Mouse (Mus musculus) heart, embryonic 10.5 days (tissue): ENCODE results near the gene Slc22a13. TPM values are rescaled to one million over a fixed set of nuclear protein-coding genes. Genes with fewer than 3 reads are reported as not detected.

ENCODE experiments used
- DNase-seq: peaks from one replicate; pipeline ENCODE4 v3.0.0-alpha.2; 2017; ENCODE audit warnings: low spot score
- H3K27ac ChIP-seq: fragments of 300-500 bp; sonication (generic); 2 replicates; pipeline ENCODE4 v1.5.1; 2016; ENCODE audit warnings: mild to moderate bottlenecking
- H3K27me3 ChIP-seq: fragments of 300-500 bp; sonication (generic); 2 replicates; pipeline ENCODE4 v1.6.1; 2016; ENCODE audit warnings: mild to moderate bottlenecking; ENCODE audit not compliant: poor library complexity, insufficient read depth, severe bottlenecking
- H3K36me3 ChIP-seq: fragments of 300-500 bp; sonication (generic); 2 replicates; pipeline ENCODE4 v1.6.1; 2016; ENCODE audit warnings: mild to moderate bottlenecking, moderate library complexity
- H3K4me1 ChIP-seq: fragments of 300-500 bp; sonication (generic); 2 replicates; pipeline ENCODE4 v1.6.1; 2016; ENCODE audit warnings: mild to moderate bottlenecking
- H3K4me3 ChIP-seq: fragments of 300-500 bp; sonication (generic); 2 replicates; pipeline ENCODE4 v1.5.1; 2016; ENCODE audit warnings: mild to moderate bottlenecking, moderate library complexity
- H3K9me3 ChIP-seq: fragments of 300-500 bp; sonication (generic); 2 replicates; pipeline ENCODE4 v1.6.1; 2016; ENCODE audit warnings: mild to moderate bottlenecking, moderate library complexity
- WGBS: fragments of 180-500 bp; shearing (Covaris S2); methylation state at CpG from one replicate; pipeline ENCODE4 v1.1.7; 2016; 5-methylcytosine and 5-hydroxymethylcytosine counted together
- polyA plus RNA-seq: library from polyadenylated mRNA; unstranded; fragments of >200 nt; fragmentation: Nextera tagmentation; extraction: Ambion mirVana; gene quantifications from 2 replicates; pipeline ENCODE4 v1.2.1, GENCODE M21; 2016

Gene Slc22a13
- polyA plus RNA-seq = not detected in 2 replicates

GRCm38 (mm10) chr9:119208998-119209397, at the start of gene Slc22a13:
Gene Slc22a13 (minus strand): TSS chr9:119209098.
- DNase-seq = no peak
- no peak within 1 kb of the TSS for H3K27ac ChIP-seq
- WGBS = 81% methylated on average over 4 of the region's 4 CpGs
- no peaks in the 10 kb centered on the region for H3K27me3 ChIP-seq
- no peak within 1 kb of the TSS for H3K4me3 ChIP-seq
- no peaks in the 10 kb centered on the region for H3K9me3 ChIP-seq
- no peaks in the 10 kb centered on the region for H3K4me1 ChIP-seq
- H3K36me3 ChIP-seq = no peaks in the 10 kb centered on the region

GRCm38 (mm10) chr9:119258128-119258527, 49.2 kb upstream of the Slc22a13 start:
- Histone ChIP-seq H3K36me3 (peaks cover 79% of the 10 kb centered on the region), H3K4me3 (no peak overlapping the region), H3K27me3 (no peaks in the 10 kb centered on the region), H3K27ac (no peak overlapping the region), H3K4me1 (no peaks in the 10 kb centered on the region), H3K9me3 (no peaks in the 10 kb centered on the region)
- peak; percentile 43 for DNase-seq
- 80% methylated on average over 5 of the region's 5 CpGs for WGBS

GRCm38 (mm10) chr9:119256161-119256560, 47.3 kb upstream of the Slc22a13 start:
- H3K4me1 ChIP-seq = no peaks in the 10 kb centered on the region
- no peak overlapping the region for H3K4me3 ChIP-seq
- H3K27me3 ChIP-seq = no peaks in the 10 kb centered on the region
- DNase-seq = peak; percentile 68
- no peaks in the 10 kb centered on the region for H3K9me3 ChIP-seq
- no peak overlapping the region for H3K27ac ChIP-seq
- H3K36me3 ChIP-seq = peaks cover 69% of the 10 kb centered on the region
- 97% methylated on average over 12 of the region's 12 CpGs for WGBS

GRCm38 (mm10) chr9:119255096-119255495, 46.2 kb upstream of the Slc22a13 start:
- Histone ChIP-seq H3K4me3 (no peak overlapping the region), H3K27me3 (no peaks in the 10 kb centered on the region), H3K4me1 (no peaks in the 10 kb centered on the region), H3K27ac (no peak overlapping the region), H3K36me3 (peaks cover 74% of the 10 kb centered on the region), H3K9me3 (no peaks in the 10 kb centered on the region)
- peak; percentile 51 for DNase-seq
- WGBS = 91% methylated on average over 1 of the region's 1 CpGs

GRCm38 (mm10) chr9:119254187-119254586, 45.3 kb upstream of the Slc22a13 start:
- peak; percentile 16 for DNase-seq
- Histone ChIP-seq H3K4me1 (no peaks in the 10 kb centered on the region), H3K27ac (no peak overlapping the region), H3K4me3 (no peak overlapping the region), H3K36me3 (peaks cover 74% of the 10 kb centered on the region), H3K9me3 (no peaks in the 10 kb centered on the region), H3K27me3 (no peaks in the 10 kb centered on the region)
- WGBS = 95% methylated on average over 2 of the region's 2 CpGs

- Histone ChIP-seq H3K9me3 (no peaks in the 10 kb centered on the region), H3K36me3 (peaks cover 55% of the 10 kb centered on the region), H3K27me3 (no peaks in the 10 kb centered on the region), H3K27ac (no peak overlapping the region), H3K4me3 (no peak overlapping the region), H3K4me1 (no peaks in the 10 kb centered on the region)
- WGBS = 83% methylated on average over 5 of the region's 5 CpGs
- peak; percentile 54 for DNase-seq
Measured at GRCm38 (mm10) chr9:119247996-119248395, 39.1 kb upstream of the Slc22a13 start.

- no peaks in the 10 kb centered on the region for H3K4me1 ChIP-seq
- no peaks in the 10 kb centered on the region for H3K9me3 ChIP-seq
- 91% methylated on average over 5 of the region's 5 CpGs for WGBS
- H3K4me3 ChIP-seq = no peak overlapping the region
- peaks cover 65% of the 10 kb centered on the region for H3K36me3 ChIP-seq
- DNase-seq = peak; percentile 42
- H3K27ac ChIP-seq = no peak overlapping the region
- H3K27me3 ChIP-seq = no peaks in the 10 kb centered on the region
Measured at GRCm38 (mm10) chr9:119246826-119247225, 37.9 kb upstream of the Slc22a13 start.

- peak; percentile 35 for DNase-seq
- Histone ChIP-seq H3K9me3 (no peaks in the 10 kb centered on the region), H3K4me1 (no peaks in the 10 kb centered on the region), H3K27me3 (no peaks in the 10 kb centered on the region), H3K27ac (no peak overlapping the region), H3K36me3 (peaks cover 66% of the 10 kb centered on the region), H3K4me3 (no peak overlapping the region)
- WGBS = 84% methylated on average over 3 of the region's 3 CpGs
Measured at GRCm38 (mm10) chr9:119243981-119244380, 35.1 kb upstream of the Slc22a13 start.

GRCm38 (mm10) chr9:119241169-119241865, 32.4 kb upstream of the Slc22a13 start:
- H3K9me3 ChIP-seq = no peaks in the 10 kb centered on the region
- no peaks in the 10 kb centered on the region for H3K4me1 ChIP-seq
- peaks cover 61% of the 10 kb centered on the region for H3K36me3 ChIP-seq
- H3K4me3 ChIP-seq = no peak overlapping the region
- H3K27me3 ChIP-seq = no peaks in the 10 kb centered on the region
- DNase-seq = peak; percentile 27
- no peak overlapping the region for H3K27ac ChIP-seq
- WGBS = 83% methylated on average over 11 of the region's 11 CpGs

- no peak overlapping the region for H3K4me3 ChIP-seq
- peak; percentile 61 for DNase-seq
- H3K27me3 ChIP-seq = no peaks in the 10 kb centered on the region
- 90% methylated on average over 10 of the region's 10 CpGs for WGBS
- peaks cover 57% of the 10 kb centered on the region for H3K36me3 ChIP-seq
- no peaks in the 10 kb centered on the region for H3K4me1 ChIP-seq
- no peak overlapping the region for H3K27ac ChIP-seq
- H3K9me3 ChIP-seq = no peaks in the 10 kb centered on the region
Measured at GRCm38 (mm10) chr9:119240286-119240997, 31.5 kb upstream of the Slc22a13 start.

- DNase-seq = peak; percentile 16
- no peak overlapping the region for H3K4me3 ChIP-seq
- H3K4me1 ChIP-seq = no peaks in the 10 kb centered on the region
- no peaks in the 10 kb centered on the region for H3K9me3 ChIP-seq
- H3K27ac ChIP-seq = no peak overlapping the region
- peaks cover 49% of the 10 kb centered on the region for H3K36me3 ChIP-seq
- WGBS = 90% methylated on average over 3 of the region's 3 CpGs
- no peaks in the 10 kb centered on the region for H3K27me3 ChIP-seq
Measured at GRCm38 (mm10) chr9:119239274-119239673, 30.4 kb upstream of the Slc22a13 start.

GRCm38 (mm10) chr9:119238796-119239195, 29.9 kb upstream of the Slc22a13 start:
- H3K36me3 ChIP-seq = peaks cover 44% of the 10 kb centered on the region
- no peaks in the 10 kb centered on the region for H3K27me3 ChIP-seq
- no peaks in the 10 kb centered on the region for H3K4me1 ChIP-seq
- H3K4me3 ChIP-seq = no peak overlapping the region
- no peak overlapping the region for H3K27ac ChIP-seq
- WGBS = 81% methylated on average over 4 of the region's 4 CpGs
- no peaks in the 10 kb centered on the region for H3K9me3 ChIP-seq
- DNase-seq = peak; percentile 68

GRCm38 (mm10) chr9:119231552-119231951, 22.7 kb upstream of the Slc22a13 start:
- Histone ChIP-seq H3K27me3 (no peaks in the 10 kb centered on the region), H3K36me3 (peaks cover 2% of the 10 kb centered on the region; the same call in 1 of the 2 replicates), H3K27ac (no peak overlapping the region), H3K4me1 (peaks cover 3% of the 10 kb centered on the region; the same call in 1 of the 2 replicates), H3K9me3 (no peaks in the 10 kb centered on the region), H3K4me3 (no peak overlapping the region)
- DNase-seq = no peak
- WGBS = 90% methylated on average over 7 of the region's 7 CpGs
